Mouse (Mus musculus) midbrain, embryonic 16.5 days (tissue): Measurements from ENCODE around the gene Polr2f. TPM values are rescaled to one million over a fixed set of nuclear protein-coding genes. Genes with fewer than 3 reads are reported as not detected.

Experiments used
- ATAC-seq: fragments of 200-750 bp; cut with Nextera tagmentation; 2 replicates; pipeline ENCODE4 v1.8.0; 2017; ENCODE audit warnings: moderate TSS enrichment
- H3K27ac ChIP-seq: fragments of 300-500 bp; sonication (generic); 2 replicates; pipeline ENCODE4 v1.5.1; 2014; ENCODE audit warnings: mild to moderate bottlenecking, low read length, mixed read lengths
- H3K27me3 ChIP-seq: fragments of 300-500 bp; sonication (generic); 2 replicates; pipeline ENCODE4 v1.6.1; 2014; ENCODE audit warnings: low read depth, low read length, mixed read lengths; ENCODE audit not compliant: control insufficient read depth, insufficient read depth
- H3K36me3 ChIP-seq: fragments of 300-500 bp; sonication (generic); 2 replicates; pipeline ENCODE4 v1.6.1; 2014; ENCODE audit warnings: mild to moderate bottlenecking, low read length, moderate library complexity, mixed read lengths; ENCODE audit not compliant: control insufficient read depth, insufficient read depth
- H3K4me1 ChIP-seq: fragments of 300-500 bp; sonication (generic); 2 replicates; pipeline ENCODE4 v1.6.1; 2014; ENCODE audit warnings: mild to moderate bottlenecking, low read length, mixed read lengths; ENCODE audit not compliant: control insufficient read depth, insufficient read depth
- H3K4me2 ChIP-seq: fragments of 300-500 bp; sonication (generic); 2 replicates; pipeline ENCODE4 v1.6.1; 2014; ENCODE audit warnings: mild to moderate bottlenecking, low read length, mixed read lengths
- H3K4me3 ChIP-seq: fragments of 300-500 bp; sonication (generic); 2 replicates; pipeline ENCODE4 v1.5.1; 2014; ENCODE audit warnings: low read depth, mild to moderate bottlenecking, low read length, moderate library complexity, mixed read lengths
- H3K9ac ChIP-seq: fragments of 300-500 bp; sonication (generic); 2 replicates; pipeline ENCODE4 v1.6.1; 2014; ENCODE audit warnings: low read depth, low read length, mixed read lengths
- H3K9me3 ChIP-seq: fragments of 300-500 bp; sonication (generic); replicated peaks from 2 replicates; pipeline ENCODE4 v1.6.1; 2014; ENCODE audit warnings: mild to moderate bottlenecking, low read length, mixed read lengths; ENCODE audit not compliant: control insufficient read depth, poor library complexity, severe bottlenecking
- WGBS: fragments of 180-500 bp; shearing (Covaris S2); extraction: QIAGEN DNeasy Blood & Tissue Kit; methylation state at CpG from one replicate; pipeline ENCODE4 v1.1.7; 2014; 5-methylcytosine and 5-hydroxymethylcytosine counted together
- polyA plus RNA-seq: library from polyadenylated mRNA; unstranded; fragments of >200 nt; fragmentation: Nextera tagmentation; extraction: Ambion mirVana; gene quantifications from 2 replicates; pipeline ENCODE4 v1.2.1, GENCODE M21; 2015

Gene Polr2f
- polyA plus RNA-seq, 1 experiment from 2014 or later = 266 TPM

DNA sequence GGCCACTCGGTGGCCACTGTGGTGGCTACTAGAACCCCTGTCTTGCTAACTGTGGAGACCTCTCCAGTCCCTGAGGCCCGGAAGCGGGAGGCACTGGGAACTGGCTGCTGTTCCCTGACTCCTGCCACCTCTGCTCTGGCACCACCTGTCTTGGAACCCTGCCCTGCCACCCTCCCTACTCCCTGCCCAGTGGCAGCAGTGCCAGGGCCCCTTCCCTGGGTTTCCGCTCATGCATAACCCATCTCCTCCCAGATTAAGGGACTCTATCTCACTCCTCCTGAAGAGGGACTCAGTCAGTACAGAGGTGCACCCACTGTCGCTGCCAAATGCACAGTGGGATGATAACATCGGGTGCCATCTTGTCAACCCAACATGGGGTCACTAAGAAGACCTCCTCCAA is 51.6 kb downstream of the Polr2f start:
- Histone ChIP-seq H3K27me3 (no peaks in the 10 kb centered on the region), H3K9me3 (no peaks in the 10 kb centered on the region), H3K36me3 (no peaks in the 10 kb centered on the region), H3K4me3 (no peak overlapping the region), H3K27ac (peak overlapping the region; percentile 82), H3K4me2 (no peak overlapping the region; the same call in 1 of the 2 replicates), H3K9ac (no peak overlapping the region), H3K4me1 (peaks cover 14% of the 10 kb centered on the region)
- WGBS = 58% methylated on average over 6 of the region's 6 CpGs
- ATAC-seq = 0 out of 2 replicates have a peak, but pooled peaks have one; percentile 27

- H3K27ac ChIP-seq = peak overlapping the region; percentile 82
- peak overlapping the region; percentile 63 for H3K9ac ChIP-seq
- no peaks in the 10 kb centered on the region for H3K9me3 ChIP-seq
- peaks cover 14% of the 10 kb centered on the region for H3K4me1 ChIP-seq
- H3K36me3 ChIP-seq = no peaks in the 10 kb centered on the region
- no peak overlapping the region for H3K4me3 ChIP-seq
- no peaks in the 10 kb centered on the region for H3K27me3 ChIP-seq
- peak; percentile 83 for ATAC-seq
- WGBS = 11% methylated on average over 25 of the region's 27 CpGs
- H3K4me2 ChIP-seq = peak overlapping the region; percentile 35
These were observed 52.4 kb downstream of the Polr2f start for GRCm38 (mm10) chr15:79192885-79193845.

- Histone ChIP-seq H3K4me3 (no peak overlapping the region), H3K27me3 (no peaks in the 10 kb centered on the region), H3K4me1 (peaks cover 14% of the 10 kb centered on the region), H3K27ac (peak overlapping the region; percentile 82), H3K4me2 (no peak overlapping the region), H3K36me3 (no peaks in the 10 kb centered on the region), H3K9ac (peak overlapping the region; percentile 63; the same call in 1 of the 2 replicates), H3K9me3 (no peaks in the 10 kb centered on the region)
- WGBS = 86% methylated on average over 9 of the region's 9 CpGs
- ATAC-seq = no peak
These were observed 53.2 kb downstream of the Polr2f start for GRCm38 (mm10) chr15:79194048-79194447.

GRCm38 (mm10) chr15:79194946-79195345 is 54.1 kb downstream of the Polr2f start:
- H3K9ac ChIP-seq = no peak overlapping the region
- ATAC-seq = no peak
- WGBS = 85% methylated on average over 2 of the region's 2 CpGs
- H3K36me3 ChIP-seq = no peaks in the 10 kb centered on the region
- H3K4me2 ChIP-seq = no peak overlapping the region
- H3K4me1 ChIP-seq = peaks cover 14% of the 10 kb centered on the region
- no peaks in the 10 kb centered on the region for H3K9me3 ChIP-seq
- H3K27me3 ChIP-seq = no peaks in the 10 kb centered on the region
- H3K4me3 ChIP-seq = no peak overlapping the region
- H3K27ac ChIP-seq = no peak overlapping the region

DNA sequence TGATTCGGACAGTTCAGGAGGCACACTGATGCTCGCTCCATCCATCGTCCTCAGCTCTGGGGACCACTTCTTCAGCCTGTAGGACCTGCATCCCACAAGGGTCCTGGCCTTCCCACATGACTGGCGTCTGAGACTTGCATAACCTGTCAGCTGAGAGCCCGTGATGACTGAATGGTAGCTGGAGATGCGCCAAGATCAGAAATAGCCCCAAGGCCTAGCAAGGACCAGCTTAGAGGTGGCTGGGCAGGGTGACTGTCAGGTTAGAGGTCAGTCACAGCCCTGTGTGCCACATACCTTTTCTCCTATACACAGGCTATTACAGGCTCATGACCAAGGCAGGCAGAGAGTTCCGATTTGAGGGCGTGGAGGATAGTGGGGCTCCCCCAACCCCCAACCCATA is 54.7 kb downstream of the Polr2f start:
- Histone ChIP-seq H3K4me2 (no peak overlapping the region), H3K36me3 (no peaks in the 10 kb centered on the region), H3K4me3 (no peak overlapping the region), H3K27me3 (no peaks in the 10 kb centered on the region), H3K9me3 (no peaks in the 10 kb centered on the region), H3K27ac (no peak overlapping the region), H3K4me1 (peaks cover 14% of the 10 kb centered on the region), H3K9ac (no peak overlapping the region)
- ATAC-seq = no peak
- 85% methylated on average over 8 of the region's 8 CpGs for WGBS

DNA sequence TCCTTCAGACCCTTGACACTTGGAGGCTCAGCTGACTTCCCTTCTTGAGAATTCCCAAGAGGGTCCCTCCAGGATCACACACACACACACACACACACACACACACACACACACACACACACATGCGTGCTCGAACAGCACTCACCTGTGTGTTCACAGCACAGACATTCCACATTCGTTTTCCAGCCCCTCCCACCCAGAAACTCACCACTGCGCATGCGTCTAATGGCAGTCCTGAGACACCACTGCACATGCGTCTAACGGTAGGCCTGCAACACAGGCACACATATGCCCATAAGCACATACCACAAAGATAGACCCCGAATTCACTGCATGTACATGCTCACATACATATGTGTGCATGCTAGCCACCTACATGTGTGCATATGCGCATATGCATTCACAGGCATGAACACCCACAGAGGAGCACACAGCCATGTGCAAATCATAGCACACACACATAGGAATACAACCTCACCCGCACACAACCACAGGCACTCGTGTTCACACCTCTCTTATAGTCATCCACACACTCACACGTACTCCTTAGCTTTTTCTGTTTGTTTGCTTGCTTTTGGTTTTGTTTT is 58.7 kb downstream of the Polr2f start:
- no peak overlapping the region for H3K4me3 ChIP-seq
- H3K27me3 ChIP-seq = no peaks in the 10 kb centered on the region
- 96% methylated on average over 12 of the region's 12 CpGs for WGBS
- no peaks in the 10 kb centered on the region for H3K9me3 ChIP-seq
- no peak overlapping the region for H3K4me2 ChIP-seq
- H3K36me3 ChIP-seq = no peaks in the 10 kb centered on the region
- no peak for ATAC-seq
- H3K27ac ChIP-seq = no peak overlapping the region
- H3K4me1 ChIP-seq = peaks cover 8% of the 10 kb centered on the region
- no peak overlapping the region for H3K9ac ChIP-seq

Other genes starting within 250 kb of the Polr2f start
- gene Gm49510, start 241.3 kb upstream of the Polr2f start, polyA plus RNA-seq = not detected in 2 replicates
- 2.2 and 2.7 TPM in 2 replicates for gene Sh3bp1, start 241.2 kb upstream of the Polr2f start, polyA plus RNA-seq
- 107 and 126 TPM in 2 replicates for gene Pdxp, start 227.1 kb upstream of the Polr2f start, polyA plus RNA-seq
- gene Lgals1, start 214.3 kb upstream of the Polr2f start, polyA plus RNA-seq = 51.7 and 53.2 TPM in 2 replicates
- 66.3 and 67.6 TPM in 2 replicates for gene Nol12, start 206.1 kb upstream of the Polr2f start, polyA plus RNA-seq
- gene Triobp, start 193.3 kb upstream of the Polr2f start, polyA plus RNA-seq = 40.9 and 48.8 TPM in 2 replicates
- 167 and 180 TPM in 2 replicates for gene H1f0, start 112.6 kb upstream of the Polr2f start, polyA plus RNA-seq
- not detected in 2 replicates for gene Galr3, start 99.1 kb upstream of the Polr2f start, polyA plus RNA-seq
- gene Ankrd54, start 78.1 kb upstream of the Polr2f start, polyA plus RNA-seq = 54.4 and 57.8 TPM in 2 replicates
- gene Eif3l, start 65.8 kb upstream of the Polr2f start, polyA plus RNA-seq = 165 TPM in 2 replicates
- gene Micall1, start 32.1 kb upstream of the Polr2f start, polyA plus RNA-seq = 12.0 and 12.7 TPM in 2 replicates
- 18.8 and 19.1 TPM in 2 replicates for gene 1700088E04Rik, start 244 bp downstream of the Polr2f start, polyA plus RNA-seq
- 3.0 and 3.8 TPM in 2 replicates for gene Sox10, start 24.2 kb downstream of the Polr2f start, polyA plus RNA-seq
- 109 and 110 TPM in 2 replicates for gene Pick1, start 88.2 kb downstream of the Polr2f start, polyA plus RNA-seq
- gene Gm49486, start 88.4 kb downstream of the Polr2f start, polyA plus RNA-seq = 0.47 and 1.3 TPM in 2 replicates
- gene Slc16a8, start 113.8 kb downstream of the Polr2f start, polyA plus RNA-seq = 0.40 and 0.61 TPM in 2 replicates
- gene Baiap2l2, start 144.5 kb downstream of the Polr2f start, polyA plus RNA-seq = 1.3 and 3.6 TPM in 2 replicates
- 29.8 and 35.3 TPM in 2 replicates for gene Pla2g6, start 187.4 kb downstream of the Polr2f start, polyA plus RNA-seq
- gene Maff, start 205.6 kb downstream of the Polr2f start, polyA plus RNA-seq = 0.85 and 0.86 TPM in 2 replicates